Mouse (Mus musculus) CH12.LX (cell line): ENCODE measurements around the gene Dusp6. TPM values are rescaled to one million over a fixed set of nuclear protein-coding genes. Genes with fewer than 3 reads are reported as not detected.

Experiments used
- DNase-seq: peaks from one replicate; pipeline ENCODE4 v3.0.0-alpha.2; 2013; ENCODE audit errors: extremely low read depth
- H3K27ac ChIP-seq: 2 replicates; pipeline ENCODE4 v1.5.1; 2012; ENCODE audit warnings: low read depth, mild to moderate bottlenecking, control low read depth, moderate library complexity; ENCODE audit not compliant: insufficient read depth
- H3K27me3 ChIP-seq: replicated peaks from 2 replicates; pipeline ENCODE3; 2012; ENCODE audit warnings: inconsistent platforms
- H3K36me3 ChIP-seq, 2 experiments: replicated peaks in 1 of 2; 2 replicates each; pipeline versions ENCODE3 to v1.6.1; 2012; ENCODE audit warnings: inconsistent platforms in 1 of 2, low read length in 1 of 2, mild to moderate bottlenecking in 1 of 2, mixed read lengths in 1 of 2, moderate library complexity in 1 of 2; ENCODE audit not compliant: control insufficient read depth in 1 of 2, insufficient read depth in 1 of 2
- H3K4me1 ChIP-seq, 2 experiments: 2 replicates each; pipeline ENCODE4 v1.6.1; 2012; ENCODE audit warnings: inconsistent platforms in 1 of 2, moderate library complexity in 1 of 2; ENCODE audit not compliant: insufficient read depth in 2 of 2, control insufficient read depth in 1 of 2
- H3K4me2 ChIP-seq: 2 replicates; pipeline ENCODE4 v1.6.1; 2012; ENCODE audit warnings: low read depth, mild to moderate bottlenecking, control low read depth; ENCODE audit not compliant: poor library complexity, insufficient read depth, severe bottlenecking
- H3K4me3 ChIP-seq, 3 experiments: fragments of 150-350 bp in 1 of 3; sonication (generic) in 1 of 3; replicated peaks in 1 of 3; 2 replicates each; pipeline versions ENCODE3 to v1.5.1; 2011 to 2012; ENCODE audit warnings: low read depth in 2 of 3, low read length in 2 of 3, mild to moderate bottlenecking in 2 of 3, moderate library complexity in 2 of 3, control low read depth in 1 of 3, improper control_type of control experiment in 1 of 3, inconsistent platforms in 1 of 3, mixed read lengths in 1 of 3; ENCODE audit not compliant: poor library complexity in 1 of 3
- H3K79me2 ChIP-seq: replicated peaks from 2 replicates; pipeline ENCODE4 v1.6.1; 2012; ENCODE audit warnings: mild to moderate bottlenecking, moderate library complexity; ENCODE audit not compliant: control insufficient read depth, poor library complexity, insufficient read depth, severe bottlenecking; ENCODE audit errors: extremely low read depth
- H3K9ac ChIP-seq: 2 replicates; pipeline ENCODE4 v1.6.1; 2012; ENCODE audit warnings: low read depth, mild to moderate bottlenecking, control low read depth, moderate library complexity; ENCODE audit not compliant: insufficient read depth
- H3K9me3 ChIP-seq: replicated peaks from 2 replicates; pipeline ENCODE3; 2012; ENCODE audit warnings: low read length, inconsistent platforms, mixed read lengths
- CHD1 ChIP-seq: IDR thresholded peaks from 2 replicates; pipeline ENCODE4 v1.6.1; 2012; ENCODE audit warnings: low read depth, low read length, improper control_type of control experiment, inconsistent platforms
- CHD2 ChIP-seq: IDR thresholded peaks from 2 replicates; pipeline ENCODE4 v1.6.1; 2011; ENCODE audit warnings: low read length, improper control_type of control experiment
- CTCF ChIP-seq, 2 experiments: IDR thresholded peaks in 1 of 2; conservative IDR thresholded peaks in 1 of 2; 2 replicates each; pipeline ENCODE4 v1.5.1; 2011 to 2012; ENCODE audit warnings: low read depth in 2 of 2, low read length in 2 of 2, improper control_type of control experiment in 1 of 2, inconsistent platforms in 1 of 2, mild to moderate bottlenecking in 1 of 2, moderate library complexity in 1 of 2
- E2F4 ChIP-seq: IDR thresholded peaks from 2 replicates; pipeline ENCODE4 v1.6.1; 2011; ENCODE audit warnings: low read depth, low read length, improper control_type of control experiment; ENCODE audit not compliant: insufficient replicate concordance
- EP300 ChIP-seq: IDR thresholded peaks from 2 replicates; pipeline ENCODE4 v1.6.1; 2011; ENCODE audit warnings: low read length, improper control_type of control experiment
- ETS1 ChIP-seq: conservative IDR thresholded peaks from 2 replicates; pipeline ENCODE4 v1.6.1; 2012; ENCODE audit warnings: low read depth, mild to moderate bottlenecking, inconsistent platforms, low read length, improper control_type of control experiment, moderate library complexity
- IRF4 ChIP-seq: IDR thresholded peaks from 2 replicates; pipeline ENCODE4 v1.6.1; 2014; ENCODE audit warnings: low read depth, mild to moderate bottlenecking, inconsistent platforms, low read length, improper control_type of control experiment
- MAFK ChIP-seq: IDR thresholded peaks from 2 replicates; pipeline ENCODE4 v1.6.1; 2011; ENCODE audit warnings: low read length, improper control_type of control experiment; ENCODE audit not compliant: insufficient replicate concordance
- RAD21 ChIP-seq: IDR thresholded peaks from 2 replicates; pipeline ENCODE4 v1.6.1; 2011; ENCODE audit warnings: low read depth, mild to moderate bottlenecking, low read length, improper control_type of control experiment, moderate library complexity
- RCOR1 ChIP-seq: conservative IDR thresholded peaks from 2 replicates; pipeline ENCODE4 v1.6.1; 2012; ENCODE audit warnings: low read depth, mild to moderate bottlenecking, inconsistent platforms, low read length, improper control_type of control experiment
- TCF12 ChIP-seq: IDR thresholded peaks from 2 replicates; pipeline ENCODE4 v1.6.1; 2014; ENCODE audit warnings: low read depth, mild to moderate bottlenecking, inconsistent platforms, low read length, improper control_type of control experiment
- USF1 ChIP-seq: IDR thresholded peaks from 2 replicates; pipeline ENCODE4 v1.6.1; 2014; ENCODE audit warnings: low read depth, mild to moderate bottlenecking, inconsistent platforms, low read length, improper control_type of control experiment
- ZC3H11A ChIP-seq: IDR thresholded peaks from 2 replicates; pipeline ENCODE4 v1.6.1; 2012; ENCODE audit warnings: low read depth, mild to moderate bottlenecking, inconsistent platforms, low read length, improper control_type of control experiment
- ZNF384 ChIP-seq: IDR thresholded peaks from 2 replicates; pipeline ENCODE4 v1.6.1; 2012; ENCODE audit warnings: low read depth, low read length, improper control_type of control experiment, inconsistent platforms
- dilution Hi-C: fragments of 300-500 bp; cut with MboI; formaldehyde crosslinking; loops from 2 replicates; pipeline ENCODE4 v1.14.3; 2020; ENCODE audit warnings: low sequenced_read_pairs; ENCODE audit not compliant: extremely low pct_unique_long_range_greater_than_20kb, extremely low pct_ligation_motif_present
- in situ Hi-C: fragments of 300-500 bp; cut with MboI; formaldehyde crosslinking; loops from 3 replicates; pipeline ENCODE4 v1.14.3; 2019; ENCODE audit warnings: low sequenced_read_pairs, low pct_ligation_motif_present, low pct_unique_long_range_greater_than_20kb, mixed read lengths
- polyA plus RNA-seq: library from polyadenylated mRNA; unstranded; fragments of >175 nt; gene quantifications from 2 replicates; pipeline ENCODE4 v1.2.1, GENCODE M21; 2012; ENCODE audit warnings: low read depth; ENCODE audit not compliant: insufficient read length
- total RNA-seq, 2 experiments: library from RNA; depleted of rRNA; stranded (reverse); fragments of 300-350 nt in 1 of 2; fragments of >200 nt in 1 of 2; gene quantifications; 2 replicates each; pipeline ENCODE4 v1.2.3; 2012 to 2014

Gene Dusp6
- total and polyA plus RNA-seq, 3 experiments = 6.1 to 11.6 (median 7.6) TPM

- peaks cover 4 to 17% of the 10 kb centered on the region in 2 experiments for H3K4me1 ChIP-seq
- in situ Hi-C loops = no loop called here
- H3K4me2 ChIP-seq = no peak overlapping the region
- no peak overlapping the region for H3K27ac ChIP-seq
- no peak overlapping the region for H3K4me3 ChIP-seq
- TF ChIP-seq USF1 = no peak
- no peak for TF ChIP-seq IRF4
- TF ChIP-seq ZNF384 = no peak
- no peak for TF ChIP-seq MAFK
- no peak for TF ChIP-seq TCF12
- no peak for TF ChIP-seq RAD21
- TF ChIP-seq ZC3H11A = no peak
- TF ChIP-seq E2F4 = no peak
- TF ChIP-seq, all 38 proteins: peak for 0
- H3K79me2 ChIP-seq = no peaks in the 10 kb centered on the region
- no peaks in the 10 kb centered on the region for H3K36me3 ChIP-seq
- H3K27me3 ChIP-seq = no peaks in the 10 kb centered on the region
- no peaks in the 10 kb centered on the region for H3K9me3 ChIP-seq
- dilution Hi-C loops = no loop called here
- H3K9ac ChIP-seq = no peak overlapping the region
- no peak for DNase-seq
Measured at GRCm38 (mm10) chr10:99257531-99257930, 5.5 kb upstream of the Dusp6 start.

DNA sequence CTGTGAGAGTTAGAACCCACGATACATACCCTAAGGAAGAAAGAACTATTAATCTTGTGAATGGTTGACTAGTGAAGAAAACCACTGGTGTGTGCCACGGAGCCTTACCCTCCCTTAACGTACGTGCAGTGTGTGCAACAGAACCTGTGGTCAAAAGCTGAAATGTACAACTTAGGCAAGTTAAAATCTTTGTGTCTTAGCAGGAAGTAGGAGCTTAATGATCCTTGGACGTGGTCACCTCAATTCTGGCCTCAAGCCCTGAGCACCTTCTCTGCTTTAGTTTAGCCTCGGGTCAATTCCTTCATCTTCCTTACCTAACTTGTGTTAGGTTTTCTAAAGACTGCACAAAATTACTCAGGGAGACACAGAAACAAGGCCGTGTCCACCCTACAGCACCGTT is 3.2 kb upstream of the Dusp6 start:
- no peak overlapping the region for H3K27ac ChIP-seq
- H3K27me3 ChIP-seq = no peaks in the 10 kb centered on the region
- no peak overlapping the region for H3K9ac ChIP-seq
- no peaks in the 10 kb centered on the region for H3K9me3 ChIP-seq
- H3K4me3 ChIP-seq = no peak overlapping the region
- no peaks in the 10 kb centered on the region for H3K36me3 ChIP-seq
- peaks cover 11% of the 10 kb centered on the region for H3K79me2 ChIP-seq
- H3K4me1 ChIP-seq = peaks cover 0 to 31% of the 10 kb centered on the region in 2 experiments; a peak in 2 of 4 replicates
- no peak overlapping the region for H3K4me2 ChIP-seq
- in situ Hi-C loops (loop anchor here (10.0 kb wide), 1 partner anchor 55 kb away; no protein-coding TSS in a partner anchor), dilution Hi-C loops (no loop called here)
- TF ChIP-seq MAFK (no peak), RAD21 (no peak), RCOR1 (no peak), EP300 (no peak), CHD2 (no peak), CTCF (conservative IDR thresholded peaks at IDR 0.05 in 1 of 2, IDR thresholded peaks at IDR 0.05 in 1 of 2; ENCODE audit: low read depth in 2 of 2, low read length in 2 of 2) (no peak), ETS1 (no peak), CHD1 (no peak)
- no peak for DNase-seq
